Mouse (Mus musculus) E14TG2a.4 (cell line): Measurements from ENCODE around the gene Aifm3.

Source experiments
- CTCF ChIP-seq: conservative IDR thresholded peaks from 2 replicates; pipeline ENCODE4 v1.5.1; 2014; ENCODE audit warnings: low read length
- NANOG ChIP-seq: IDR thresholded peaks from 2 replicates; pipeline ENCODE4 v1.6.1; 2014; ENCODE audit warnings: borderline replicate concordance, low read length, mixed read lengths

DNA sequence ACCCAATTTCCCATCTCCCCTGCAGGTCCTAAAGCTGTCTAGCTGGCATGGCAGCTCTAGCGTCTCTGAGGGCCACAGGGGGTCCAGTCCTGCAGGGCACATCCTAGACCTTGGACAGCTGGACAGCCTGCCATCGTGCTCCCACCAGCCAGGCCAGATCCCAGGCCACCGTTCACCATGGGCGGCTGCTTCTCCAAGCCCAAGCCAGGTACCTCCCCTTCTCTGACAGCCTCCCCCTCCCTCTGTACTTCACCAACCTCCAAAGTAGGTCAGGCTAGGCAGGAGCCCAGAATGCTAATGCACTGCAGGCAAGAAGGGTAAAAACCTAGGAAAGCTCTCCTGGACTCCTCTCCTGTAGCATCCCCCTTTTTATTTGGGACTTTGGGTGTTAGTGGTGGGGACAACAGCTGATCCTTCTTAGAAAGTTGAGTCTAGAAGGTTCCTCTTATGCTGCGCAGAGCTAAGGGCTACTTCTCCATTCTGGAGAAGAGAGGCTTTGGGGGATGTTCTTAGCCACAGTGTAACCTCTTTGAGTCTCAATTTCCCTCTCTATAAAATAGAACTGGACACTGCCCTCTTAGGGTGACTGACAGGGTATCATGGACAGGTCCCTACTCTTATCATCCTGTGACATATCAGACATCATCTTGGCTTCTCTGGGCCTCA is 2.6 kb downstream of the Aifm3 start:
- TF ChIP-seq CTCF (no peak), NANOG (no peak)
